7 mouse cellular contexts compared by ENCODE assay signal in genomic region chrX:50537785-50538159, GRCm38 (mm10).
ATAC-seq lines count a peak whose summit lies in the region.
"Not testable (repeated sequence)": the region's sequence is repeated elsewhere in the genome, so short reads cannot be mapped to it uniquely, and the experiment has no call there.

No protein-coding gene starts in this region.

- H3K4me2 ChIP-seq in heart, embryonic 13.5 days, result peak overlapping the region; percentile 55
- peak overlapping the region; percentile 37 for H3K4me2 ChIP-seq in limb, embryonic 13.5 days (replicated peaks)
- peak overlapping the region; percentile 20; the same call in 1 of the 2 replicates for H3K4me2 ChIP-seq in neural tube, embryonic 12.5 days (replicated peaks)

- not testable (repeated sequence) for H3K27ac ChIP-seq in heart, embryonic 13.5 days (replicated peaks); limb, embryonic 13.5 days; macrophage; neural tube, embryonic 12.5 days

- WGBS in heart, embryonic 13.5 days, result 44% methylated on average over 4 of the region's 4 CpGs
- 38% methylated on average over 4 of the region's 4 CpGs for WGBS in limb, embryonic 13.5 days
- 79% methylated on average over 2 of the region's 4 CpGs for WGBS in macrophage (ENCODE audit: missing documents)
- WGBS in neural tube, embryonic 12.5 days, result 61% methylated on average over 4 of the region's 4 CpGs

- peak; percentile 61 for ATAC-seq in activated CD4-positive, CD25-positive, alpha-beta regulatory T cell, adult 4 months
- not testable (repeated sequence) for ATAC-seq in heart, embryonic 13.5 days (ENCODE audit: extremely low read depth, insufficient number of reproducible peaks, low FRiP score, low TSS enrichment); limb, embryonic 13.5 days (ENCODE audit: low FRiP score, low read depth)
- ATAC-seq in inflammation-experienced regulatory T-cells, adult 6 months, result peak; percentile 77
- ATAC-seq in neural tube, embryonic 12.5 days (ENCODE audit: low FRiP score, low read depth), result peak; percentile 33; the same call in 1 of the 2 replicates

- H3K27me3 ChIP-seq in erythroblast, embryonic 14.5 days (ENCODE audit: control insufficient read depth); heart, embryonic 13.5 days (replicated peaks); limb, embryonic 13.5 days; neural tube, embryonic 12.5 days (replicated peaks): not testable (repeated sequence)

- peak overlapping the region; percentile 60 for H3K4me3 ChIP-seq in erythroblast, embryonic 14.5 days (replicated peaks)
- H3K4me3 ChIP-seq in heart, embryonic 13.5 days, result peak overlapping the region; percentile 50
- H3K4me3 ChIP-seq in limb, embryonic 13.5 days, result peak overlapping the region; percentile 45
- peak overlapping the region; percentile 37 for H3K4me3 ChIP-seq in macrophage (ENCODE audit: inconsistent target)
- peak overlapping the region; percentile 32 for H3K4me3 ChIP-seq in neural tube, embryonic 12.5 days

- not testable (repeated sequence) for H3K36me3 ChIP-seq in erythroblast, embryonic 14.5 days (ENCODE audit: control insufficient read depth); heart, embryonic 13.5 days; limb, embryonic 13.5 days; macrophage (ENCODE audit: inconsistent target); neural tube, embryonic 12.5 days

- H3K4me1 ChIP-seq in erythroblast, embryonic 14.5 days (ENCODE audit: control insufficient read depth); heart, embryonic 13.5 days; limb, embryonic 13.5 days; neural tube, embryonic 12.5 days: not testable (repeated sequence)

- not testable (repeated sequence) for H3K79me2 ChIP-seq in macrophage (ENCODE audit: inconsistent target)

- H3K9ac ChIP-seq in heart, embryonic 13.5 days, result peak overlapping the region; percentile 63; the same call in 1 of the 2 replicates
- not testable (repeated sequence) for H3K9ac ChIP-seq in limb, embryonic 13.5 days; neural tube, embryonic 12.5 days

- not testable (repeated sequence) for H3K9me3 ChIP-seq in erythroblast, embryonic 14.5 days (ENCODE audit: control insufficient read depth, low read length); heart, embryonic 13.5 days; limb, embryonic 13.5 days; neural tube, embryonic 12.5 days
